Mouse (Mus musculus) thymus, postnatal 0 days (tissue): ENCODE measurements around the gene Fancm. TPM values are rescaled to one million over a fixed set of nuclear protein-coding genes. Genes with fewer than 3 reads are reported as not detected.
"Not testable (repeated sequence)": the region's sequence is repeated elsewhere in the genome, so short reads cannot be mapped to it uniquely, and the experiment has no call there.

Experiments used
- DNase-seq: peaks from one replicate; pipeline ENCODE4 v3.0.0-alpha.2; 2015; ENCODE audit warnings: low spot score
- polyA plus RNA-seq: library from polyadenylated mRNA; unstranded; fragments of >200 nt; fragmentation: Nextera tagmentation; extraction: Ambion mirVana; gene quantifications from 2 replicates; pipeline ENCODE4 v1.2.1, GENCODE M21; 2015

Gene Fancm
- polyA plus RNA-seq, 1 experiment from 2014 or later = 9.1 TPM

DNA sequence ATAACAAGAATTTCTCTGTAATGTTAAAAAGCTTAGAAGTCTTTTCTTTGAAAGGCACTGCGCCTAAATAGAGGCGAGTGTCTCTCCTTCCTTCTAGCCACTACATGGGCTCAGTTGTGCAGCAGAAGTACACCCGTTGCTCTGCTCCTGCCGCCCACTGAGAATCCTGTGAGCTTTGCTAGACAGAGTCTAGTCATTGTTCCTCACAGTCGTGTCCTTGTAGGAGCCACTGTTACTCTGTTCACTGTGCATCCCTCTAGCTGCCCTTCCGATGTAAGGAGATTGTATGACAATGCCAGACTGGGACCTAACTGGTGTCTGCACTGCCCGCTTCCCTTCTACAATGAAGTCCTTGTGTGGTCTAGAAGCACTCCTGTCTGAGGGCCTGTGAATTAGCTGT is 43.6 kb downstream of the Fancm start:
- no peak for DNase-seq

DNA sequence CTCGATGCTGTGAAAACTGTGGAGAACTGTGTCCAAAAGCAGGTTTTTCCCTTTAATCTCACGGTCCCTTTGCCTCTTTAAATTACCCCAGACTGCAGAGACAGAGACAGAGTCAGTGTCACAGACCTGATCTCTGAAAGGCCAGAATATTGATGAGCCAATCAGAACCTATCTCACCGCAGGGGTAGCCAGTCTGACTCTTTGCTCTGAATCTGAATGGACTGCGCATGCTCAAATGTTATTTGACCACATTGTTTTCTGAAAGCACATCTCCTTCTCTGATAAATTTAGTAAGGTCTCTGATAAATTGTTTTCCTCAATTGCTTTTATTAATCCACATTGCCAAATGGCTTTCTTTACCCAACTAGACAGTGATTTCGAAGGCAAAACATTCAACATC is 44.0 kb downstream of the Fancm start:
- DNase-seq = no peak

DNA sequence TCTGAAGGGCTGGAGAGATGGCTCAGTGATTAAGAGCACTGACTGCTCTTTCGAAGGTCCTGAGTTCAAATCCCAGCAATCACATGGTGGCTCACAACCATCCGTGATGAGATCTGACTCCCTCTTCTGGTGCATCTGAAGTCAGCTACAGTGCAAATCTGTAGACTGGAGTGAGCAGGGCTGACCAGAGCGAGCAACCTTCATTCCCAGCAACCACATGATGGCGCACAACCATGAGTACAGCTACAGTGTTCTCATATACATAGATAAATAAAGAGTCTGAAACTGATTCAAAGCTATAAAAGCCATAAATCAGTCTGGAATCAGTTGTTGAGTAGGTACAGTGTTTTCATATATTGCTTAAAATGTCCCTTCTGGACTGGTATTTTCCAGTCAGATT is 60.7 kb downstream of the Fancm start:
- DNase-seq = not testable (repeated sequence)

- DNase-seq = peak; percentile 99
Measured at GRCm38 (mm10) chr12:65172021-65172951, 96.9 kb downstream of the Fancm start, which contains the start of gene Mis18bp1. Gene Mis18bp1, minus strand, starts transcription at chr12:65172604.

GRCm38 (mm10) chr12:65172959-65173358 is 97.6 kb downstream of the Fancm start:
- not testable (repeated sequence) for DNase-seq

- no peak for DNase-seq
Measured at GRCm38 (mm10) chr12:65173736-65174135, 98.3 kb downstream of the Fancm start.

Other genes with a start within 250 kb of the Fancm start
- 2.0 and 2.8 TPM in 2 replicates for gene Gm527, start 157.7 kb upstream of the Fancm start, polyA plus RNA-seq
- 16.7 and 18.2 TPM in 2 replicates for gene Klhl28, start 110.1 kb upstream of the Fancm start, polyA plus RNA-seq
- gene Togaram1, start 109.8 kb upstream of the Fancm start, polyA plus RNA-seq = 19.4 and 20.2 TPM in 2 replicates
- 45.2 and 49.2 TPM in 2 replicates for gene Prpf39, start 39.3 kb upstream of the Fancm start, polyA plus RNA-seq
- 332 and 346 TPM in 2 replicates for gene Fkbp3, start 1.6 kb upstream of the Fancm start, polyA plus RNA-seq
- 62.3 and 66.8 TPM in 2 replicates for gene Mis18bp1, start 97.0 kb downstream of the Fancm start, polyA plus RNA-seq
- not detected in 2 replicates for gene Wdr20rt, start 149.9 kb downstream of the Fancm start, polyA plus RNA-seq